Mouse (Mus musculus): ENCODE measurements around the gene Osm. TPM values are rescaled to one million over a fixed set of nuclear protein-coding genes. Genes with fewer than 3 reads are reported as not detected.

Osm gene
- polyA plus RNA-seq, 1 experiment from 2014 or later = 0.33 TPM

GRCm38 (mm10) chr11:4276411-4276861 is 40.2 kb downstream of the Osm start:
- H3K9me3 ChIP-seq (ENCODE audit: control insufficient read depth, low read length) = no peaks in the 10 kb centered on the region
- H3K9ac ChIP-seq (ENCODE audit: low read depth, low read length) = no peak overlapping the region
- no peak for DNase-seq (ENCODE audit: low spot score)
- H3K4me3 ChIP-seq (ENCODE audit: low read depth, low read length) = no peak overlapping the region
- no peak for ATAC-seq (replicated peaks; ENCODE audit: low FRiP score)
- no peaks in the 10 kb centered on the region for H3K4me1 ChIP-seq (replicated peaks; ENCODE audit: control insufficient read depth, insufficient read depth, low read length)
- H3K27me3 ChIP-seq (replicated peaks; ENCODE audit: control insufficient read depth, insufficient read depth, low read length) = peaks cover 2% of the 10 kb centered on the region; the same call in 1 of the 2 replicates
- H3K27ac ChIP-seq (ENCODE audit: low read depth, low read length) = no peak overlapping the region
- H3K4me2 ChIP-seq = no peak overlapping the region
- 62% methylated on average over 11 of the region's 11 CpGs for WGBS
- H3K36me3 ChIP-seq (ENCODE audit: control insufficient read depth, insufficient read depth, low read length) = no peaks in the 10 kb centered on the region

- Histone ChIP-seq H3K9ac (ENCODE audit: low read depth, low read length) (no peak overlapping the region), H3K27ac (ENCODE audit: low read depth, low read length) (no peak overlapping the region), H3K4me2 (no peak overlapping the region), H3K4me3 (ENCODE audit: low read depth, low read length) (no peak overlapping the region), H3K9me3 (ENCODE audit: control insufficient read depth, low read length) (no peaks in the 10 kb centered on the region), H3K4me1 (replicated peaks; ENCODE audit: control insufficient read depth, insufficient read depth, low read length) (no peaks in the 10 kb centered on the region), H3K36me3 (ENCODE audit: control insufficient read depth, insufficient read depth, low read length) (no peaks in the 10 kb centered on the region), H3K27me3 (replicated peaks; ENCODE audit: control insufficient read depth, insufficient read depth, low read length) (0 out of 2 replicates have a peak, but pooled peaks cover 2% of the 10 kb centered on the region)
- DNase-seq (ENCODE audit: low spot score) (no peak), ATAC-seq (replicated peaks; ENCODE audit: low FRiP score) (no peak)
- WGBS = 56% methylated on average over 7 of the region's 7 CpGs
Measured at GRCm38 (mm10) chr11:4279909-4280308, 43.7 kb downstream of the Osm start.

GRCm38 (mm10) chr11:4281852-4282251 is 45.6 kb downstream of the Osm start:
- Histone ChIP-seq H3K4me2 (no peak overlapping the region), H3K27ac (ENCODE audit: low read depth, low read length) (no peak overlapping the region), H3K9me3 (ENCODE audit: control insufficient read depth, low read length) (no peaks in the 10 kb centered on the region), H3K27me3 (replicated peaks; ENCODE audit: control insufficient read depth, insufficient read depth, low read length) (no peaks in the 10 kb centered on the region), H3K4me1 (replicated peaks; ENCODE audit: control insufficient read depth, insufficient read depth, low read length) (peaks cover 3% of the 10 kb centered on the region; the same call in 1 of the 2 replicates), H3K36me3 (ENCODE audit: control insufficient read depth, insufficient read depth, low read length) (no peaks in the 10 kb centered on the region), H3K4me3 (ENCODE audit: low read depth, low read length) (no peak overlapping the region), H3K9ac (ENCODE audit: low read depth, low read length) (no peak overlapping the region)
- DNase-seq (ENCODE audit: low spot score) (no peak), ATAC-seq (replicated peaks; ENCODE audit: low FRiP score) (no peak)
- WGBS = 81% methylated on average over 6 of the region's 6 CpGs

- Histone ChIP-seq H3K9me3 (ENCODE audit: control insufficient read depth, low read length) (no peaks in the 10 kb centered on the region), H3K27me3 (replicated peaks; ENCODE audit: control insufficient read depth, insufficient read depth, low read length) (no peaks in the 10 kb centered on the region), H3K4me1 (replicated peaks; ENCODE audit: control insufficient read depth, insufficient read depth, low read length) (peaks cover 3% of the 10 kb centered on the region; the same call in 1 of the 2 replicates), H3K27ac (ENCODE audit: low read depth, low read length) (no peak overlapping the region), H3K36me3 (ENCODE audit: control insufficient read depth, insufficient read depth, low read length) (no peaks in the 10 kb centered on the region), H3K9ac (ENCODE audit: low read depth, low read length) (no peak overlapping the region), H3K4me2 (no peak overlapping the region), H3K4me3 (ENCODE audit: low read depth, low read length) (no peak overlapping the region)
- ATAC-seq (replicated peaks; ENCODE audit: low FRiP score) = no peak
- no peak for DNase-seq (ENCODE audit: low spot score)
- 21% methylated on average over 4 of the region's 4 CpGs for WGBS
Measured at GRCm38 (mm10) chr11:4283627-4284026, 47.4 kb downstream of the Osm start.

- H3K27me3 ChIP-seq (replicated peaks; ENCODE audit: control insufficient read depth, insufficient read depth, low read length) = peaks cover 7% of the 10 kb centered on the region; the same call in 1 of the 2 replicates
- H3K9ac ChIP-seq (ENCODE audit: low read depth, low read length) = no peak overlapping the region
- no peaks in the 10 kb centered on the region for H3K9me3 ChIP-seq (ENCODE audit: control insufficient read depth, low read length)
- H3K27ac ChIP-seq (ENCODE audit: low read depth, low read length) = no peak overlapping the region
- H3K4me1 ChIP-seq (replicated peaks; ENCODE audit: control insufficient read depth, insufficient read depth, low read length) = peaks cover 21% of the 10 kb centered on the region
- WGBS = 56% methylated on average over 3 of the region's 3 CpGs
- H3K4me2 ChIP-seq = no peak overlapping the region
- H3K36me3 ChIP-seq (ENCODE audit: control insufficient read depth, insufficient read depth, low read length) = no peaks in the 10 kb centered on the region
- no peak for DNase-seq (ENCODE audit: low spot score)
- no peak for ATAC-seq (replicated peaks; ENCODE audit: low FRiP score)
- no peak overlapping the region for H3K4me3 ChIP-seq (ENCODE audit: low read depth, low read length)
Measured at GRCm38 (mm10) chr11:4289280-4289679, 53.1 kb downstream of the Osm start.

Other genes starting within 250 kb of the Osm start
- 0.88 and 1.1 TPM in 2 replicates for gene Sec14l4, start 205.0 kb upstream of the Osm start, polyA plus RNA-seq (2014; fragmentation: Nextera tagmentation; extraction: Ambion mirVana)
- gene Sec14l3, start 171.6 kb upstream of the Osm start, polyA plus RNA-seq (2014; fragmentation: Nextera tagmentation; extraction: Ambion mirVana) = not detected in 2 replicates
- gene Mtfp1, start 141.0 kb upstream of the Osm start, polyA plus RNA-seq (2014; fragmentation: Nextera tagmentation; extraction: Ambion mirVana) = 48.8 and 51.8 TPM in 2 replicates
- gene Sec14l2, start 113.0 kb upstream of the Osm start, polyA plus RNA-seq (2014; fragmentation: Nextera tagmentation; extraction: Ambion mirVana) = 6.2 and 6.8 TPM in 2 replicates
- gene Rnf215, start 101.2 kb upstream of the Osm start, polyA plus RNA-seq (2014; fragmentation: Nextera tagmentation; extraction: Ambion mirVana) = 10.4 and 11.6 TPM in 2 replicates
- 2.2 and 2.3 TPM in 2 replicates for gene Ccdc157, start 76.1 kb upstream of the Osm start, polyA plus RNA-seq (2014; fragmentation: Nextera tagmentation; extraction: Ambion mirVana)
- gene Sf3a1, start 76.1 kb upstream of the Osm start, polyA plus RNA-seq (2014; fragmentation: Nextera tagmentation; extraction: Ambion mirVana) = 76.0 and 76.7 TPM in 2 replicates
- 13.2 and 13.6 TPM in 2 replicates for gene Tbc1d10a, start 49.6 kb upstream of the Osm start, polyA plus RNA-seq (2014; fragmentation: Nextera tagmentation; extraction: Ambion mirVana)
- gene Castor1, start 18.2 kb upstream of the Osm start, polyA plus RNA-seq (2014; fragmentation: Nextera tagmentation; extraction: Ambion mirVana) = 2.0 and 2.4 TPM in 2 replicates
- 0.06 TPM in 1 of 2 replicates, not detected in the other for gene Lif, start 21.1 kb downstream of the Osm start, polyA plus RNA-seq (2014; fragmentation: Nextera tagmentation; extraction: Ambion mirVana)
- gene Hormad2, start 204.7 kb downstream of the Osm start, polyA plus RNA-seq (2014; fragmentation: Nextera tagmentation; extraction: Ambion mirVana) = 1.4 and 1.9 TPM in 2 replicates